Mouse (Mus musculus) cortical plate, adult 2 months (tissue): ENCODE results near the gene Nmnat2.

Experiments used
- CTCF ChIP-seq: fragments of 200-500 bp; IDR thresholded peaks from 2 replicates; pipeline ENCODE4 v1.5.1; 2011; ENCODE audit warnings: mild to moderate bottlenecking, control low read depth, low read length; ENCODE audit not compliant: insufficient read depth; ENCODE audit errors: extremely low read depth
- POLR2A ChIP-seq: fragments of 200-500 bp; IDR thresholded peaks from 2 replicates; pipeline ENCODE4 v1.6.1; 2011; ENCODE audit warnings: mild to moderate bottlenecking, low read length, control low read depth; ENCODE audit not compliant: insufficient read depth; ENCODE audit errors: extremely low read depth

DNA sequence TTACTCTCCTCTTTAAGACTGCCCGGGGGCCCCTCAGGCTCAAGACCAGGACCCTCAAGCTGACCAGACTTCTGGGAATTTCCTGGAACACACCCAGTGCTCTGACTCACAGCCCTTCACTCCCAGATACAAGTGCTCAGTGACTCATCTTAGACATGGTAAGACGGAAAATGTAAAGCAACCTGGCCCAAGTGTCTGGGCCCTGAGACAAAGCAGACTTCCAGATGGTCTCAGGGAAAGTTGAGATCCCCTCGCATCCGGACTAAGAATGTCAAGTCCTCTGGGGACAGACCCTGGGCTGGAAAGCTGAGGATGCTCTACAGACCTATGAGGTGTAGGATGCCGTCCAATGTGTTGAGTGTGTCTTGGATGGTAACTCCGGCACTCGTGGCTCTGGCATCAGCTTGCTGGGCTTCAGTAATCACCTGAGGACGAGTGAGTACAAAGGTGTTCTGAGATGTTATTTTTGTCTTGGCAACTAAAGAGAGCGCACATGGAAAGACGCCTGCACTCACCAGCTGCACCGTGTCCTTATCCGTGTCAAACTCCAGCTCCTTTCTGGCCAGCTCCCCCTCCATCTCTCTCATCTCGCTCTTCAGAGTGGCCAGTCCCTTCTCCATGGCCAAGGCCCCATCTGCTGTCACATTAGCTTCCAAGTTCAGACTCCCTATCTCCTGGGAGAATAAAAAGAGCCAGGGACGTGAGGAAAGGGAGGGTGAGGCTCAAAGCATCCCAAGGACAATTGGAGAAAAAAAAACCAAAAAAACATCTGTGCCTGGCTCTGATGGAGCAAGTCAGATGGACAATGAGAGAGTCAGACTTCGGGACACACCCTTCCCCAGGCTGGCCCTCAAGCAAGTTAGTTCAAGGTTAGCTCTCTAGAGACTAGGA is 171.9 kb downstream of the Nmnat2 start:
- TF ChIP-seq CTCF, result no peak
- TF ChIP-seq POLR2A, result no peak
